Mouse (Mus musculus) C2C12 (cell line): ENCODE data around the gene Xylb.

Experiments
- CTCF ChIP-seq: IDR thresholded peaks from one replicate; pipeline ENCODE4 v1.5.1; 2011; ENCODE audit not compliant: control insufficient read depth, insufficient read depth, insufficient read length
- FOSL1 ChIP-seq: IDR thresholded peaks from one replicate; pipeline ENCODE4 v1.8.0; 2011; ENCODE audit warnings: mild to moderate bottlenecking, low read length; ENCODE audit not compliant: poor library complexity, insufficient read depth, severe bottlenecking
- MAX ChIP-seq: IDR thresholded peaks from one replicate; pipeline ENCODE4 v1.6.1; 2011; ENCODE audit warnings: mild to moderate bottlenecking, control low read depth
- MYOD1 ChIP-seq: IDR thresholded peaks from one replicate; pipeline ENCODE4 v1.6.1; 2011; ENCODE audit warnings: low read depth; ENCODE audit not compliant: control insufficient read depth, insufficient read length
- MYOG ChIP-seq: IDR thresholded peaks from one replicate; pipeline ENCODE4 v1.6.1; 2011; ENCODE audit not compliant: control insufficient read depth, insufficient read length; ENCODE audit errors: extremely low read depth

DNA sequence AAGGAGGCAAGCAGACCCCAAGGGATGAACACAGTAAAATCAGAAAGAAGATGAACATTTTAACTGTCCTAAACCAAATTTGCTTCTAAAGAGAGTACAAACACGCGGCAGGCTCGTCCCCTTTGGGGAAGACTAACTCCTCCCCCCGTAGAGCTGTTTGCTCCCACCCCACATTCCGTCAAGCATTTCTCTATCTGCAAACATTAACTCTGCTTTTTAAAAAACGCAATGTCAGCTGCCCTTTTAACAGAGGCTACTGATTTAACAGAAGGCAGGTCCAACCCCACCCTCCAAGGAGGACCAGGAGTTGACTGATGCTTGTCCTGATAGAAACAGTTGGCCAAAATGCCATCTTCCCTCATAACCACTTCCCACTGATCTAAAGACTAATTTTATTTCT is 3.3 kb upstream of the Xylb start:
- TF ChIP-seq CTCF (no peak), MYOG (no peak), MAX (no peak), FOSL1 (no peak), MYOD1 (no peak)
